Mouse (Mus musculus): Measurements from ENCODE around the gene Snx8. TPM values are rescaled to one million over a fixed set of nuclear protein-coding genes. Genes with fewer than 3 reads are reported as not detected.

Snx8 gene
- total RNA-seq, 2 experiments from 2014 or later: 16.7 to 20.7 TPM

- DNase-seq: no peak
These were observed 39.2 kb downstream of the Snx8 start for GRCm38 (mm10) chr5:140349882-140350281.

DNA sequence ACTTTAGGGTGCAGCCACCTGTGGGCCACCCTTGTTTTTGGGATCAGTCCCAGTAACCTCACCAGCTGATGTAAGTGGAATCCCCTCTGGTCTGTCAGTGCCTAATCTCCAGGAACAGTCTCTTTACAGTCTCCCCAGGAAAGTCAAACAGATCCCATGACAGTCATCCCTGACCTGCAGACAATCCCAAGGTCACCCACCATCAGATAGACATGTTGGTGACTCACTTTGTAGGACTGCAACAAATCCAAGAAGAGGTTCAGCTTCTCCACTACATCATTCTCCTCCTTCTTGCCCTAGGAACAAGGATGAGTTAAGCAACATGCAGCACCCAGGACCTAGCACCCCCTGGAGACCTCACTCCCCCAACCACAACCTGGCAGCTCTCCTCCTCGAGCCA is 43.0 kb downstream of the Snx8 start:
- DNase-seq: peak; percentile 26 to 28

GRCm38 (mm10) chr5:140345244-140345643 is 43.8 kb downstream of the Snx8 start:
- no peak for DNase-seq

DNA sequence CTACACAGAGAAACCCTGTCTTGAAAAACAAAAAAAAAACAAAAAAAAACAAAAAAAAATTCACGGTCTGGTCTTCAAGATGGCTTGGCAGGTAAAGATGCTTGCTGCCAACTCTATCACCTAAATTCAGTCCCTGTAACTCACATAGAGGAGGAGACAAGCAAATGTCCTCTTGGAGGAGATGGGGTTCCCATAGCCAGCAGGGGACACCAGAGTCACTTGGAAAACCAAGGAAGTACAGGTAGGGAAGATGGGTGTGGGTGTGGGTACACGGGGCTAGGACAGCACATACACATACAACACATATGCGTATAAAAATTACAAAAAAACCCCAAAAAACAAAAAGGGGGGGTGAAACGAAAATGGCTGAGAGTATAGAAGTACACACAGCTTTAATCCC is 46.2 kb downstream of the Snx8 start:
- no peak for DNase-seq

DNA sequence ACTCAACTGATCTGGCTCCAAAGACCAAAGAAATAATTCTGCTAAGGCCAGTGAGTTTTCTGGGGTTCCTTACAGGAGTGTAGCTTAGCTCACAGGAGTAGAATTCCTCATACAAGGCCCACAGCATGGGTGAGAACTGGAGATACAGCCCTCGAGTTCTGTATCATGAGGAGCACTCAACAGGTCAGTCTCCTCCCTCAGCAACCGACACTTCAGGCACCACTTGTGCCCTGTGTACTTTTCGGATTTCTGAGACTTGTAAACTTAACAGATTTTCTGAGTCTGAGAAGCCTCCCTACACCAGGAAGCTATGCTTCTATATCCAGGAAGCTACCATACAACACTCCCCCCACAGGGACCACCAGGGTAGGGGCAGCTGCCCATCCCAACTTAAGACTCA is 49.2 kb downstream of the Snx8 start:
- no peak for DNase-seq

DNA sequence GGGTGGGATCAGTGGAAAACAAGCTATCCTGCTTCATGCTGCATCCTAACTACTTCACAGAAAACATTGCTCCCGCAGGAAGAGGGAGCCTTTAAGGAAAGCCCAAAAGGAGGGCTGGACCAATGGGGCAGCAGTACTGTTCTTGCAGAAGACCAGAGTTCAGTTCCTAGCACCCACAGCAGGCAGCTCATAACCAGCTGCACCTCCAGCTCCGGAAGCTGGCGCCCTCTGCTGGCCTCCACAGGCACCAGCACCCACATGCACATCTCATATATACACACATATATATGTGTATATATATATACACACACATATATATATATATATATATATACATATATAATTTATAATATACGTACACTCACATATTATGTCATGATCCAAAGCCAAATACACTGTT is 50.3 kb downstream of the Snx8 start:
- no peak for DNase-seq

DNA sequence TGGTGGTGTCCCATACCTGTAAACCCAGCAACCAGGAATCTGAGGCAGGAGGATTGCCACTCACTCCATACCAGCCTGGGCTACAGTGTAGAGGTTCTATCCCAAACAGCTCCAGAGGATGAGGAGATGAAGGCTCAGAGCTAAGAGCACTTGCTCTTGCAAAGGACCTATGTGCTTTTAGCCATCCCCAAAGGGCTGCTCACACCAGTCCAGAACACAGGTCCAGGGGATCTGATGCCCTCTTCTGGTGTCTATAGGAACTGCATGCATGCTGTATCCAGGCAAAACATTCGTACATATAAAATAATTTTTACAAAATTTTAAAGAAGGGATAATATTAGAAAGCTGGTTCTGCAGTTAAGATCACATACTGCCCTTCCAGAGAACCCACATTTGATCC is 52.4 kb downstream of the Snx8 start:
- DNase-seq: peak; percentile 19 to 61

DNA sequence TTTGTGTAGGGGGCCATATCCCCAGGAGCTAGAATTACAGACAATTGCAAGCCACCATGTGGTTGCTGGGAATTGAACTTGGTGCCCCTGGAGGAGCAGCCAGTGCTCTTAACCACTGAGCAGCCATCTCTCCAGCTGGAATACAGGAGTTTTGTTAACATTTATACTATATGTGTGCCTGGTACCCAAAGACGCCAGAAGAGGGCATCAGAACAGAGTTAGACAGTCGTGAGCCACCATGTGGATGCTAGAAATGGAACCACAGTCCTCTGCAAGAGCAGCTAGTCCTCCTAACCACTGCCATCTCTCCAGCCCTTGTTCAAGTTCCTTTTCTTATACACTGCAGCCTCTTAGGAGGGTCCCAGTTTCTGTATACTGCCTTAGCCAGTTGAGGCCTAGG is 55.4 kb downstream of the Snx8 start:
- DNase-seq: peak in 1 of 2 experiments; percentile 25

- no peak for DNase-seq
These were observed 56.5 kb downstream of the Snx8 start for GRCm38 (mm10) chr5:140332519-140332918.

GRCm38 (mm10) chr5:140331615-140332512 is 57.2 kb downstream of the Snx8 start, which contains the start of gene Mrm2:
TSS of gene Mrm2 (minus strand) at chr5:140331898.
- peak; percentile 91 to 92 for DNase-seq

GRCm38 (mm10) chr5:140324058-140324457 is 65.0 kb downstream of the Snx8 start:
- no peak for DNase-seq

DNA sequence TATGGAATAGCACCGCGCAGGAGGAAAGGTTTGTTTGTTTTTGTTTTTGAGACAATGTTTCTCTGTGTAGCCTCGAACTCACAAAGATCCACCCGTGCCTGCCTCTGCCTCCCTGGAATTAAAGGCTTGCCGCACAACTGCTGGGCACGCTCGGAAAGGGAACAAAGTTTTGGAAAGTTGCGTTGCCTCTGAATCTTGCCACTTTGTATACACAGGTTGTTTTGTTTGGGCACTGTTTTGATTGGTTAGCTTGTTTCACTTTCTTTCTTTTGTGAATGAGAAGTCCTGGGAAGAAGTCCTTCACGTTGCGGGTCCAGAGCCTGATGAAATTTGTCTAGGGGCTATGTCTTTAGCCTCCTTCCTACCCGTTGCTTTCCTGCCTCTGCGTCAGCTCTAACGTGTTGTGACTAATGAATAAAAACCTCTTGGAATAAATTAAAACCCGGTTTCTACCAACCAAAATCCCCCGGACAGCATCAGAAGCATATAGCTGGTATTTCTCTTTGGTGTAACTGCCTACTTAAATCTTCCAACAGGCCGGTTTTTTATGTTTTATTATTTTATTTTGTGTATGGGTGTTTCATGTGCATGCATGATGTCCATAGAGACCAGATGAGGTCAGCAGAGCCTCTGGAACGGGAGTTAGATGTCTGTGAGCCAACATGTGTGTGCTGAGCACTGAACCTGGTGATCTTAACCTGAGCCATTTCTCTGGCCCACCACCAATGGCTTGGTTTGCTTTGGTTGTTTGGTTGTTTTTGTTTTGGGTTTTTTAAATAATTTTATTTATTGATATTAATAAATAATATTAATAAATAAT is 67.1 kb downstream of the Snx8 start:
- DNase-seq: no peak

GRCm38 (mm10) chr5:140321042-140321755 is 67.9 kb downstream of the Snx8 start, which contains the start of the genes Mad1l1 and Nudt1:
TSS of gene Mad1l1 (minus strand) at chr5:140321552.
TSS of gene Nudt1 (plus strand) at chr5:140321656.
- peak; percentile 94 for DNase-seq

GRCm38 (mm10) chr5:140316716-140317115 is 72.3 kb downstream of the Snx8 start:
- DNase-seq: no peak

DNA sequence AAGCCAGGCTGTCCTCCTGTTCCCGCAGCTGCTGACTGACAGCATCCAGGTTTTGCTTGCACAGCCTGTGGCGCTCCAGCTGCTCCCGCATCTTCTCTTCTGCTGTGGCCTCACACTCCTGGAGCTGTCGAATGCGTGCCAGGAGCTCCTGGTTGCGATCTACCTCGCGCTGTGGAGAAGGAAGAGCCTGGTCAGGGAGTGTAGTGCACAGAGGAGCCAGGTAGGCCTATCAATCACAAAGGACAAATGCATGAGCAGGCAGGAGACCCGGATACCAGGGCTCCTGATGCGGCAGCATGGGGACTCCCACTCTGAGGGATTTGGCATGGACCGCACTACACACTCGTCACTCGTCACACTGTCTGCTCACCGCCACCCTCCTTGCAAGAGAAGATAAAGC is 81.5 kb downstream of the Snx8 start:
- no peak for DNase-seq

DNA sequence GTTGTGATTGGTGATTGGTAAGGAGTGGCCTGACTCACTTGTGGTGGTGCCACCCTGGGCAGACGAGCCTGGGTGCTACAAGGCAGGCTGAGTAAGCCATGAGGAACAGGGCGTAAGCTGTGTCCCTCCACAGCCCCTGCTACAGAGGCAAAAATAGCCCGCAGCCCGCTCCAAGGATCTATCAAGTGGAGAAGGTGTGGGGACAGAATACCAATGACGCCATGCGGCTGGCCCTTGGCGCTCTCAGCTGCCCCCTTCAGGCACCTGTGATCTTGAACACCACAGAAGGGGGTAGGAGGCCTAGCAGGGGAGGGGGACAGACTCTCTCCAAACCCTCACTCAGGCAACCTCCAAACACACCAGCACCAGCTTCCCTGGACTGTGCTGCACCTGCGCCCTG is 83.0 kb downstream of the Snx8 start:
- DNase-seq: no peak

DNA sequence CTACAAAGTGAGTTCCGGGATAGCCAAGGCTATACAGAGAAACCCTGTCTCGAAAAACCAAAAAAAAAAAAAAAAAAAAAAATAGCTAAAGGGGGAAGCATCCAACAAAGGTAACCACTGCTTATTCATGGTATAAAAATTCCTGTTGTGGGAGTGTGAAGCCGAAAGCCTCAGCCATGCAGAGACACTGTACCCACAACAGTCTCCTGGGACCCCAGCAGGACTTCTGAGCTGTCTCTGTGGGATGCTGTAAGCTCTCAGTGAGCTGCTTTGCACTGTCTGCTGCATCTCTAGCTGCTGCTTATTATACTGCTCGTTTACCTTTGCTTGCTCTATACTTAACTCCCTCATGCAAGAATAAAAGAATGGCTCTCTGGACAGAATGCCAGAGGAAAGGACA is 90.8 kb downstream of the Snx8 start:
- no peak for DNase-seq

DNA sequence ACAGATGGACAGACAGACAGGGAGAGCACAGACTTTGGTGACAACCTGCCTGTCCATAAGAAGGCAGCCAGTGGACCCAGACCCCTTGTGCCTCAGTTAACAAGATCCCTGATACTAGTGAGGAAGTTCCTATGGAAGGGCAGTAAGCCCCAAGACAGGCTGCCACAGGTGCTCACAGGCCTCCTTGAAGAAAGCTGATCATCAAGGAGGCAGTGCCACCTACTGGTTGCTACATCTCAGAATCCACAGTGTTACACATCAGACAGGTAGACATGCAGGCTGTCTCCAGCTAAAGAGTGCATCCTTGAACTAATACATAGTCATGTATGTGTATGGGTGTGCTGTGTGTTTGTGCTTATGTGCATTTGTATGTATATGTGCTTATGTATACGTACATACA is 96.9 kb downstream of the Snx8 start:
- peak; percentile 45 to 66 for DNase-seq
